Mouse (Mus musculus) erythroid progenitor cell, adult 5-6 weeks (primary cell): Measurements from ENCODE around the gene Acox1. TPM values are rescaled to one million over a fixed set of nuclear protein-coding genes. Genes with fewer than 3 reads are reported as not detected.
A peak's percentile ranks its signal among the peaks of the same experiment; 100 is the strongest.

Source experiments
- ATAC-seq: replicated peaks from 2 replicates; pipeline ENCODE4 v1.8.0; 2016; ENCODE audit warnings: moderate number of reproducible peaks, mild to moderate bottlenecking, moderate TSS enrichment, inconsistent platforms; ENCODE audit not compliant: poor library complexity, low FRiP score, severe bottlenecking
- total RNA-seq, 2 experiments: library from RNA; stranded (forward) in 1 of 2; stranded (reverse) in 1 of 2; fragments of 150-400 nt in 1 of 2; fragments of 186-747, 209-891 nt in 1 of 2; gene quantifications; 2 replicates each; pipeline versions ENCODE4 v1.2.3 to v1.2.4; 2015 to 2017; ENCODE audit warnings: low replicate concordance in 2 of 2

Gene Acox1
- 15.5 and 18.4 TPM in 2 replicates for total RNA-seq (2015; ENCODE audit: low replicate concordance)
- total RNA-seq (2017; ENCODE audit: low replicate concordance), result 6.4 and 20.5 TPM in 2 replicates

GRCm38 (mm10) chr11:116198639-116199531 is at the start of gene Acox1, which contains the start of gene Ten1:
Gene Acox1, minus strand, starts transcription at chr11:116199045.
Gene Ten1, plus strand, starts transcription at chr11:116198855.
- peak; percentile 88 for ATAC-seq

- ATAC-seq, result no peak
Observed at GRCm38 (mm10) chr11:116247502-116248222, 48.8 kb upstream of the Acox1 start.

GRCm38 (mm10) chr11:116245616-116246015 is 46.8 kb upstream of the Acox1 start:
- ATAC-seq, result no peak

DNA sequence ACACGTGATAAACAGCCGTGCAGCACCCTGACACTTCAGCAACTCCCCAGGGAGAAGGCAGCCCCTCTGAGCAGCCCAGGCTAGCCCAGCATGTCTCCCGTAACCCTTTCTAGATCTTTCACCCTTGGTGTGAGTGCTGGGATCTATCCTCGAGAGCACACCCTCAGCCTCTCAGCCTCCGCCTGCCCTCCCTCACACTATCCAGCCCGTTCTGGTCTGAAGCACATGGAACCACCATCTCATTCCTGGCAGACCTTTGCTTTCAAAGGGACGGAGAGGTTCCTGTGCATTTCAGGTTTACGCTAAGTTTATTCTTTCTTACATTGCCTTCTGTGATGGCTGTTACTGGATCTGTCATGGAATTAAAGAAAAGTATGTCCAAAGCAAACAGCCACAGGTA is 45.7 kb upstream of the Acox1 start:
- no peak for ATAC-seq

DNA sequence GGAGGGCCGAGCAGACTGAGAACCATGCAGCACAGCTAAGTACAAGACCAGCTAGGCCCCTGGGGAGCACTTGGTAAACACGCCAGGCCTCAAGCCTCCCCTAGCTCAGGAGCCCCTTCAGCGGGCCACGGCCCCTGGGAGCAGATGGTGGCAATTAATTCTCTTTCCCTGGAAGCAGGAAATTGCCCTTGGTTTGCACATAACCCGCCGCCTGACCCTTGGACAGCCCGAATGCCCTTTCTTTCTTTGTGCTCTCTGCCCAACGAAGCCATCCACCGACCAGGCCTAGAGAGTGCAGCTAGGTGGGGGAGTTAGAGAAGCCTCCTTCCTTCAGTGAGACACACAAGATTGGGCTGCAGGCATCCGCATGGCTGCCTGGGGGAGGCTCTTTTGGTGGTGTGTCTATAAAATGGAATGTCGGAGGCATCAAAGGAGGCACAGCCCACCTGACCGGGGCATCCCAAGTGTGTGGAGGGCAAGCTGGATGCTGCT is 42.9 kb upstream of the Acox1 start:
- ATAC-seq, result no peak

DNA sequence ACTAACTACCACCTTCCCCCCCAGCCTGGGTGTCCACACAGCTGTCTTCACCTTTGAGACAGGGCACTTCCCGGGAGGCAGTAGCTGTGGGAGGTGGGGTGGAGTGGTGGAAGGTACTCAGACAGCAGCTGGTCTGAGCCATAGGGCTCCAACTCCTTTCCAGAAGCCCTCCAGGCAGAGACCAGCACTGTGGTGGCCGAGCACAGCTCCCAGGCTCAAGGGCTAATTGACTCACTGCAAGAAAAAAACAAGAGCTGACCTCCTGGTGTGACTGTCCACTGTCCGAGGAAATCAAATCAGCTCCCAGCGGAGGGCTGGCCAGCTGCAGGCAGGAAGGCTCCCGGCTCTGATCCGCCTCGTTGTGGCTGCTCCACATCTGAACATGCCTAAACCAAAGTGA is 41.0 kb upstream of the Acox1 start:
- no peak for ATAC-seq

- peak; percentile 70 for ATAC-seq
Observed at GRCm38 (mm10) chr11:116237742-116238395, 39.0 kb upstream of the Acox1 start, which contains the start of gene Evpl. Gene Evpl, minus strand, starts transcription at chr11:116238077.

DNA sequence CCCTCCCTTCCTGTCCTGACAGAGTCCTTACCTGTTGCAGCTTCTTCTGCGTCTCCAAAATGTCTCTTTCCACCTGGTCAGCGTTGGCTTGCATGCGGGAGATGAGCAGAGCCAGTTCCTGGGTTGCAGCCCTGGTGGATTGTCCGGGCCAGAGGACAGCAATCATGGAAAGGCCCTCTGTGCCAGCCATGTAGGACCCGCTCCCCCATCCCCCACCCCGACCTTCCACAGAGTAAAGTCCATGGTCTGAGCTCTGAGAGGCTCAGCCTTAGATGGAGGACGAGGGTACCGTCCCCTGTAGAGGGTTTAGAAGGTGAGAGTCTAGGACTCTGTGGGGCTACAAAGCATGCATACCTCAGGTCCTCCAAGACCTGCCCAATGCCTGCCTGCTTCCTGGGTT is 36.1 kb upstream of the Acox1 start:
- no peak for ATAC-seq

DNA sequence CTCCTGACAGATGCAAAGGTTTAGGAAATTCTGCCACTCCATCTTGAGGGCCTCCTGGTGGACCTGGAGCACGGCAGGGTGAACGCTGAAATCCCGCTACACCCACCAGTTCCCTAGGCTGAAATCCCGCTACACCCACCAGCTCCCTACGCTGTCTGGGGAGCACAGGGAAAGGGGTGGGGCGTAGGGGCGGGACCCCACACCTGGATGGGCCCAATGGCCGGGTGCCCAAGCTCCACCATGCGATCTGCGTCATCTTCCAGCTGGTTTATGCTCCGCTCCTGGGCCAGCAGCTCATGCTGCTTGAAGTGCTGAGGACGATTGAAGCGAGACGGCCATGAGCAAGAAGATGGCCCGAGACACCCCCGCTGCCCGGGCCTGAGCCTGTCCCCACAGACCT is 33.6 kb upstream of the Acox1 start:
- ATAC-seq, result no peak

DNA sequence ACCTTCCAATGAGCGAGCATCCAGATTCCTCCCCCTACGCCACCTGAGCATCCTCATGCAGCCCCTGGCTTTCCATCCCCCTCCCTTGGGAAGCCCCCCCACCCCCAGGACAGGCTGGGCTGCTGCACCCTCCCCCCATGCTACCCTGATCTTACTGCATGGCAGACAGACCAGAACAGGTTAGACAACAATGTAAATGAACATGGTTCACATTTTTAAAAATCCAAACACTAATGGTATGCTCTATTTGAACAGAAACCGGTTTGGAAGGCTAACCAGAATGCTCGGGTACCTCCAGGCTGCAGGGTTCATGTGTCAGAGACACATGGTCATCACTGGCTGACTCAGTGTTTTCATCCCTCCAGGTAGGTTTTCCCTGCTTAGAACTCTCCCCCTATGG is 29.9 kb upstream of the Acox1 start:
- no peak for ATAC-seq

DNA sequence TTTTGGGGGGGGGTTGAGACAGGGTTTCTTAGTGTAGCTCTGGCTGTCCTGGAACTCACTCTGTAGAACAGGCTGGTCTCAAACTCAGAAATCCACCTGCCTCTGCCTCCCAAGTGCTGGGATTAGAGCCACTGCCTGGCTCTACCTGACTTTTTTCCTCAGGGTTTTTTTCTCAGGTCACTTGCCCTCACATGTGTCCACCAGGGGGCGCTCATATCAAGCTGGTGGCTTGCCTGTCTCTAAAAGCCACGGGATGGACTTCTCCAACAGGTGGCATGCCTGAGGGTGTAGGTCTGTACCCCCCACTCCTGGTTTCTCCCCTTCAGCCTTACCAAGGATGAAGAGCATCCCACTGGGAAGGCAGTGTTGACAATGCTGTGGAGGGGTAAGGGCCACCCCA is 27.6 kb upstream of the Acox1 start:
- peak; percentile 63 for ATAC-seq

GRCm38 (mm10) chr11:116222740-116223059 is 23.9 kb upstream of the Acox1 start:
- ATAC-seq, result no peak

GRCm38 (mm10) chr11:116221931-116222739 is 23.3 kb upstream of the Acox1 start:
- no peak for ATAC-seq

DNA sequence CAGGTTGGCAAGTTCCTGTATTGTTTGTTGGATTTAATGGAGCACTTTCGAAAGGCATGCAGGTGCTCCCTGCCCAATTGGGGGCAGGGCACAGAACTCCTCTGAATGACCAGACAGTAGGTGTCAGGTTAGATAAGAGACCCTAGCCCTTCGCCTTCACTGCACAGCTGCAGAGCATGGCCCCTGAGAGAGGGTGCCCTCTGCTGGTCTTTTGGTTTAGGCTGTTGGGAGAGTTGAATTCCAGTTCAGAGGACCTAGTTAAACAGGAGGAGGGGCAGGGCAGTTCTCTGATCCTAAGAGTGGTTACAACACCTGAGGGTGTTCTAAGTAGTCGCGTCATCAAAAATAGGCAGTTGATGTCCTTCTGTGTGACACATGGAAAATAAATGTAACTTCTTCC is 21.0 kb upstream of the Acox1 start:
- ATAC-seq, result no peak; the same call in 1 of the 2 replicates

GRCm38 (mm10) chr11:116218737-116219400 is 20.0 kb upstream of the Acox1 start:
- ATAC-seq, result no peak

GRCm38 (mm10) chr11:116218263-116218662 is 19.4 kb upstream of the Acox1 start:
- no peak for ATAC-seq

DNA sequence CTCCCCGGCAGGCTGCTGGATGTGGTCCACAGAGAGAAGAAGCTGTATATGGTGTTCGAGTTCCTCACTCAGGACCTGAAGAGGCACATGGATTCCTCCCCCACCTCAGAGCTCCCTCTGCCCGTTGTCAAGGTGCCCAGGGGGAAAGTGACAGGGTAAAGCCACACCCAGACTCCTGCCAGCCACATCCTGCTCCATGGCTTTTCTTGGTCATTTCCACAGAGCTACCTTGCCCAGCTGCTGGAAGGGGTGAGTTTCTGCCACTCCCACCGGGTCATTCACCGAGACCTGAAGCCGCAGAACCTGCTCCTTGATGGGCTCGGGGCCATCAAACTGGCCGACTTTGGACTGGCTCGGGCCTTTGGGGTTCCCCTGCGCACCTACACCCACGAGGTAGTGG is 17.7 kb upstream of the Acox1 start:
- ATAC-seq, result no peak

DNA sequence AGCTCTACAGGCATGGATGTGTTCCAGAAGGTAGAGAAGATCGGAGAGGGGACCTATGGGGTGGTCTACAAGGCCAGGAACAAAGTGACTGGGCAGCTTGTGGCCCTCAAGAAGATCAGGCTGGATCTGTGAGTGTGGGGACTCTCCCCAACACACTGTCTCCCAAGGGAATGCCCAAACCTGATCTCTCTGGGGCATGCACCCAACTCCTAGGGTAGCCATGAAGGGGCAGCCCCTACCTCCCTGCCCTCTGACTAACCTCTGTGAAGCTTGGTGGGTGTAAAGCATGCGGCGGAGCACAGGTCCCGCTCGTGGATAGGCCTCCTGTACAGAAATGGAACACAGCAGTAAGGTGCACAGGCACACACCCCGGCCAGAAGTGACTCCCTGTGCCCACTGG is 17.1 kb upstream of the Acox1 start:
- no peak for ATAC-seq

DNA sequence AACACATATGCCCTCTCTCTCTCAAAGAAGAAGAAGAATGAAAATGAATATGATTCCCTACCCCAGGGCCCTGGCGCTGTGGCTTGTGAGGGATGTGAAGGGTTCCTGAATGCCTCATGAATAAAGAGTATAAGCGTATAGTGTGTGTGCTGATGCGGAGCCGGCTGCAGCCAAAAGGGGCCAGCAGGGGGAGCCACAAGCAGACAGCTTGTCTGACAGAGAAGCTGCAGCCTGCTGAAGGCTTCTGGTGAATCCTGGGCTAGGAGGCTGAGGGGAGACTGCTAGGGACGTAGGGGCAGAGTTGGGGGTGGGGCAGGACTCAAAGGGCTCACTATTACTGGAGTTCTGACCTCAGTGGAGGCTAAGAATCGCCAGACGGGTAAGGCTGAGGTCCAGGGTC is 16.3 kb upstream of the Acox1 start:
- no peak; the same call in 1 of the 2 replicates for ATAC-seq
